Mouse (Mus musculus) hindbrain, embryonic 10.5 days (tissue): Measurements from ENCODE around the gene Fam222a. TPM values are rescaled to one million over a fixed set of nuclear protein-coding genes. Genes with fewer than 3 reads are reported as not detected.

Source experiments
- DNase-seq: peaks from one replicate; pipeline ENCODE4 v3.0.0-alpha.2; 2017; ENCODE audit warnings: low spot score
- H3K27ac ChIP-seq: fragments of 300-500 bp; sonication (generic); 2 replicates; pipeline ENCODE4 v1.5.1; 2016; ENCODE audit warnings: mild to moderate bottlenecking, moderate library complexity
- H3K27me3 ChIP-seq: fragments of 300-500 bp; sonication (generic); 2 replicates; pipeline ENCODE4 v1.6.1; 2016; ENCODE audit warnings: mild to moderate bottlenecking; ENCODE audit not compliant: poor library complexity, insufficient read depth, severe bottlenecking
- H3K36me3 ChIP-seq: fragments of 300-500 bp; sonication (generic); 2 replicates; pipeline ENCODE4 v1.6.1; 2016; ENCODE audit warnings: mild to moderate bottlenecking, moderate library complexity
- H3K4me1 ChIP-seq: fragments of 300-500 bp; sonication (generic); replicated peaks from 2 replicates; pipeline ENCODE4 v1.6.1; 2016; ENCODE audit warnings: mild to moderate bottlenecking
- H3K4me3 ChIP-seq: fragments of 300-500 bp; sonication (generic); 2 replicates; pipeline ENCODE4 v1.5.1; 2016; ENCODE audit warnings: mild to moderate bottlenecking, moderate library complexity
- H3K9me3 ChIP-seq: fragments of 300-500 bp; sonication (generic); 2 replicates; pipeline ENCODE4 v1.6.1; 2016; ENCODE audit warnings: mild to moderate bottlenecking, moderate library complexity
- WGBS: fragments of 180-500 bp; shearing (Covaris S2); methylation state at CpG from one replicate; pipeline ENCODE4 v1.1.7; 2016; 5-methylcytosine and 5-hydroxymethylcytosine counted together
- polyA plus RNA-seq: library from polyadenylated mRNA; unstranded; fragments of >200 nt; fragmentation: Nextera tagmentation; extraction: Ambion mirVana; gene quantifications from 2 replicates; pipeline ENCODE4 v1.2.1, GENCODE M21; 2016

The Fam222a gene
- polyA plus RNA-seq, 1 experiment from 2014 or later = 6.5 TPM

- H3K27ac ChIP-seq = 0 out of 2 replicates have a peak overlapping the region, but pooled peaks have one; percentile 16
- peaks cover 61% of the 10 kb centered on the region for H3K4me1 ChIP-seq
- WGBS = 90% methylated on average over 6 of the region's 6 CpGs
These were observed 38.2 kb downstream of the Fam222a start for GRCm38 (mm10) chr5:114605981-114606380.

GRCm38 (mm10) chr5:114607651-114608050, 39.8 kb downstream of the Fam222a start:
- DNase-seq = no peak
- no peaks in the 10 kb centered on the region for H3K9me3 ChIP-seq
- H3K4me3 ChIP-seq = no peak overlapping the region
- H3K4me1 ChIP-seq = peaks cover 66% of the 10 kb centered on the region
- 87% methylated on average over 8 of the region's 8 CpGs for WGBS
- no peaks in the 10 kb centered on the region for H3K27me3 ChIP-seq
- H3K36me3 ChIP-seq = peaks cover 21% of the 10 kb centered on the region
- peak overlapping the region; percentile 18; the same call in 1 of the 2 replicates for H3K27ac ChIP-seq

More at GRCm38 (mm10) chr5:114605981-114606380, 38.2 kb downstream of the Fam222a start:
- no peak overlapping the region for H3K4me3 ChIP-seq
- no peaks in the 10 kb centered on the region for H3K27me3 ChIP-seq
- no peak for DNase-seq
- peaks cover 5% of the 10 kb centered on the region for H3K36me3 ChIP-seq
- no peaks in the 10 kb centered on the region for H3K9me3 ChIP-seq

DNA sequence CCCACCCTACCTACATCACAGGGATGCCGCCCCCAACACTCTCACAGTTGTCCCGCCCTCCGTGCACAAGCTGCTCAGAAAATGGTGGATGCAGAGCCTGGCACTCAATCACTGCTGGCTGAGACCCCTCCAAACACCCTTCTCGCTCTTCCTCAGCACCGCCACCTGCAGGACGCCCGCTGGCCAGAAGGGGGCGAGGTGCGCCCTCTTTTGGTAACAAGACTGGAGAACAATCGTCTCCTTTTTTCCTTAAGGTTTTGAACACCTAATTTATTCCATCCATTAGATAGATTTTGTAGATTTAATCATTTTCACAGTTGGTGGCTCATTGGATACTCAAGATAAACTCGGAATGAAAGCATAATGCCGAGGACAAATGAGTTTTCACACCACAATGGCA, 40.7 kb downstream of the Fam222a start:
- Histone ChIP-seq H3K4me1 (peaks cover 66% of the 10 kb centered on the region), H3K27ac (peak overlapping the region; percentile 18; the same call in 1 of the 2 replicates), H3K4me3 (no peak overlapping the region), H3K36me3 (peaks cover 28% of the 10 kb centered on the region), H3K27me3 (no peaks in the 10 kb centered on the region), H3K9me3 (no peaks in the 10 kb centered on the region)
- peak; percentile 86 for DNase-seq
- 9% methylated on average over 12 of the region's 12 CpGs for WGBS

DNA sequence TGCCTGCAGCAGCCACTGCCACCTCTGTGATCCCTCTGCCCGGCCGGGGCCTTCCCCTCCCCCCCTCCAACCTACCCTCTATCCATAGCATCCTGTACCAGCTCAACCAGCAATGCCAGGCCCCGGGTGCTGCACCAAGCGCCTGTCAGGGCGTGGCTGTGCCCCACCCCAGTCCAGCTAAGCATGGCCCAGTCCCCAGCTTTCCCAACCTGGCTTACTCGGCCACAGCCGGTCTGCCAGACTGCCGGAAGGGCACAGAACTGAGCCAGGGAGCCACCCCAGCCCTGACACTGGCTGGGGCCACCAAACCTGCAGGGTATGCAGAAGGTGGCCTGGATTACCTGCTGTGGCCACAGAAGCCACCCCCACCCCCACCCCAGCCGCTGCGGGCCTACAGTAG, 43.4 kb downstream of the Fam222a start:
- Histone ChIP-seq H3K36me3 (peaks cover 37% of the 10 kb centered on the region), H3K4me1 (peaks cover 51% of the 10 kb centered on the region), H3K27me3 (no peaks in the 10 kb centered on the region), H3K4me3 (no peak overlapping the region), H3K27ac (0 out of 2 replicates have a peak overlapping the region, but pooled peaks have one; percentile 3), H3K9me3 (no peaks in the 10 kb centered on the region)
- WGBS = 88% methylated on average over 10 of the region's 10 CpGs
- no peak for DNase-seq

GRCm38 (mm10) chr5:114611968-114612608, 44.3 kb downstream of the Fam222a start:
- H3K4me1 ChIP-seq = peaks cover 43% of the 10 kb centered on the region
- WGBS = 66% methylated on average over 25 of the region's 25 CpGs

DNA sequence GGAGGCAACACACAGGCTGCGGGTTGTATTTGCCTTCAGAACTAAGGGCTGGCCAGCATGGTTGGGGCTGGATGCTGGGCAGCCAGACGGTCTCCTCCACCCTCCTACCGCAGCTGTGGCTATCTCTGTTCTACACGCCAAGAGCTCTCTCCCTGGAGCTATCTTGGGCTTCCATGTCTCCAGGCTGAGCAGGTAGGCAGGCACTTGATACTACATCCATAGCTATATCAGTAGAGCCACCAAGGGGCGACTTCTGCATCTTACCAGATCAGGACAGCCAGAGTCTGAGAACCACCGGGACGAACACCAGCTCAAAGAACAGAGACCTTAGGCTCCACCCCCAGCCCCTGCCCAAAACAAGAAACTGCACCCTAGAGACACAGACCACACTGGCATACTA, 47.0 kb downstream of the Fam222a start:
- Histone ChIP-seq H3K27me3 (no peaks in the 10 kb centered on the region; the same call in 1 of the 2 replicates), H3K4me1 (peaks cover 25% of the 10 kb centered on the region), H3K4me3 (no peak overlapping the region), H3K9me3 (no peaks in the 10 kb centered on the region), H3K27ac (no peak overlapping the region), H3K36me3 (peaks cover 37% of the 10 kb centered on the region)
- no peak for DNase-seq
- WGBS = 62% methylated on average over 7 of the region's 7 CpGs

More at GRCm38 (mm10) chr5:114611968-114612608, 44.3 kb downstream of the Fam222a start:
- 0 out of 2 replicates have a peak overlapping the region, but pooled peaks have one; percentile 24 for H3K27ac ChIP-seq
- H3K9me3 ChIP-seq = no peaks in the 10 kb centered on the region
- peaks cover 37% of the 10 kb centered on the region for H3K36me3 ChIP-seq
- peak; percentile 54 for DNase-seq
- H3K27me3 ChIP-seq = no peaks in the 10 kb centered on the region
- no peak overlapping the region for H3K4me3 ChIP-seq

DNA sequence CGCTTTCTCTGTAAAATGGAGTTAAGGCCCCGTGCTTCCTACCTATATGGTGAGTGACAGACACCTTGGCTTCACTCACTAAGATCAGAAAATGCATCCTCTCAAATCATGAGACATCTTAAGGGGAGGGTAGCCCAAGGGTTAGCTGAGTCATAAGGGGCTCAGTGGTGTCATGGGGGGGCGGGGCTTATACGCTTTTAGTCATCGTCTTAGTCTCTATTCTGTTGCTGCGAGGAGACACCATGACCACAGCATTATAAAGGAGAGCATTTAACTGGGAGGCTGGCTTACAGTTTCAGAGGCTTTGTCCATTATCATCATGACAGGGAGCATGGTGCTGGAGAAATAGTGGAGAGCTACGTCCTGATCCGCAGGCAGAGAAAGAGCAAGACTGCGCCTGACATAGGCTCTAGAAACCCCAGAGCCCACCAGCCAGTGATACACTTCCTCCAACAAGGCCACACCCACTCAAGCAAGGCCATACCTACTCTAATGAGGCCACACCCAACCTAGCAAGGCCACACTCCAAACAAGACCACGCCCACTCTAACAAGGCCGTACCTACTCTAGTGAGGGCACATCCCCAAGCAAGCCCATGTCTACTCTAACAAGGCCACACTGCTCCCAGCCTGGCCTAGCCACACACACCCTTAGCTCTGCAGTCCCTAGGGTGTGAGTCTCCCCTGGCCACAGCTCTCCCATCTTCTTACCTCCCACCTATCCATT, 48.7 kb downstream of the Fam222a start:
- 83% methylated on average over 11 of the region's 11 CpGs for WGBS
- H3K4me3 ChIP-seq = no peak overlapping the region
- DNase-seq = no peak
- peaks cover 18% of the 10 kb centered on the region for H3K4me1 ChIP-seq
- no peaks in the 10 kb centered on the region; the same call in 1 of the 2 replicates for H3K27me3 ChIP-seq
- H3K36me3 ChIP-seq = peaks cover 27% of the 10 kb centered on the region
- no peak overlapping the region for H3K27ac ChIP-seq
- no peaks in the 10 kb centered on the region for H3K9me3 ChIP-seq

DNA sequence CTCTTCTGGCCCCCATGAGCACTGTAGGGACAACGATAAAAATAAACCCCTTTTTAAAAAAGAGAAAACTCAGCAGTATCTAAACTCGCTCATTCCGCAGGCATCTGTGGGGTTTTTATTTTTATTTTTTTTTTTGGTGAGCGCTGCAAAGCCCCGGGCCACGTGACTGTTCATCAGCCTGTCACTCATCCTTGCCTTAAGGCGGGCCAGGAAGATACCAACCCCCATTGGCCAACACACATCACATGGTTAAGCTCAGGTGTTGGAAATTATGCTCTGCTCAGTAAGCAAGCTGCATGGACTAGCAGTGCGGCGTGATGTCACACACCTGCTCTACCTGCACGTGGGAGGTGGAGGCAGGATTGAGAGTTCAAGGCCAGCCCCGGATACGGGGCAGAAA, 50.0 kb downstream of the Fam222a start:
- H3K4me3 ChIP-seq = no peak overlapping the region
- H3K4me1 ChIP-seq = peaks cover 7% of the 10 kb centered on the region; the same call in 1 of the 2 replicates
- H3K27me3 ChIP-seq = peaks cover 3% of the 10 kb centered on the region; the same call in 1 of the 2 replicates
- peaks cover 14% of the 10 kb centered on the region for H3K36me3 ChIP-seq
- 80% methylated on average over 12 of the region's 12 CpGs for WGBS
- no peak for DNase-seq
- H3K9me3 ChIP-seq = no peaks in the 10 kb centered on the region
- no peak overlapping the region for H3K27ac ChIP-seq

- Histone ChIP-seq H3K27ac (no peak overlapping the region), H3K9me3 (no peaks in the 10 kb centered on the region), H3K4me1 (peaks cover 5% of the 10 kb centered on the region; the same call in 1 of the 2 replicates), H3K4me3 (no peak overlapping the region), H3K36me3 (peaks cover 6% of the 10 kb centered on the region; the same call in 1 of the 2 replicates), H3K27me3 (peaks cover 3% of the 10 kb centered on the region; the same call in 1 of the 2 replicates)
- WGBS = 33% methylated on average over 8 of the region's 8 CpGs
- DNase-seq = peak; percentile 84
These were observed 51.0 kb downstream of the Fam222a start for GRCm38 (mm10) chr5:114618851-114619250.

DNA sequence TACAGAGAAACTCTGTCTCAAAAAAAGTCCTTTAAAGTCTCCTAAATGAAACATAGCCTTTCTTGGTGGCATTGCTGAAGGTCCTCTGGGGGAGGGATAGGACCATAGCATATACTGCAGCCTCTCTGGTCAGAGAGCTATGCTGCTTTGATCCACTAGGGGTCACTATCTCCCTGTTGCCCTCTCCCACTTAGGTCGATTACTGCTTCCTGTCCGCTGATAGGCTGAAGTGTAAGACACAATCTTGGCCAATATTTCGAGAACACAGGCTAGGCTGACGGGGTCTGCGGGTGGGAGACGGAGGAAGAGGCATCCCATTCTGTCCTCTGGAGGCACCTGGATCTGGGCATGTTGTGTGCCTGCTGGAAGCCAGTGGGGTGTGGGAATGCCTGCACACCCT, 52.5 kb downstream of the Fam222a start:
- peaks cover 3% of the 10 kb centered on the region; the same call in 1 of the 2 replicates for H3K27me3 ChIP-seq
- H3K4me1 ChIP-seq = no peaks in the 10 kb centered on the region
- no peak overlapping the region for H3K4me3 ChIP-seq
- H3K27ac ChIP-seq = no peak overlapping the region
- 48% methylated on average over 6 of the region's 6 CpGs for WGBS
- no peaks in the 10 kb centered on the region for H3K36me3 ChIP-seq
- DNase-seq = no peak
- no peaks in the 10 kb centered on the region for H3K9me3 ChIP-seq

GRCm38 (mm10) chr5:114625590-114625989, 57.8 kb downstream of the Fam222a start:
- Histone ChIP-seq H3K27me3 (0 out of 2 replicates have a peak, but pooled peaks cover 3% of the 10 kb centered on the region), H3K9me3 (0 out of 2 replicates have a peak, but pooled peaks cover 2% of the 10 kb centered on the region), H3K36me3 (no peaks in the 10 kb centered on the region), H3K4me3 (no peak overlapping the region), H3K4me1 (no peaks in the 10 kb centered on the region), H3K27ac (no peak overlapping the region)
- peak; percentile 73 for DNase-seq
- 19% methylated on average over 3 of the region's 3 CpGs for WGBS

DNA sequence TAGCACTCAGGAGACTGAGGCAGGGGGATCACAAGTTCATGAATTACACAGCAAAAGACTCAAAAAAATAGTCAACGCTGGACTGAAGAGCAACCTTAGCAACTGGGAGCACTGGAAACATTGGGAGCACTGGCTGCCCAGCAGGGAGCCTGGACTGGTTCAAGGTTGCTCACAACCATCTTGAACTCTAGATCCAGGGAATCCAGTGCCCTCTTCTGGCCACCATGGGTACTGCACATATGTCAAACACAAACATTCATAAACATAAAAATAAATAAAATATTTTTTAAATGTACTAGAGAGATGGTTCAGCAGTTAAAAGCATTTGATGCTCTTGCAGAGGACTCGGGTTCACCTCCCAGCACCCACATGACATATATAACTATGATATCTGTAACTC, 63.5 kb downstream of the Fam222a start:
- no peaks in the 10 kb centered on the region for H3K4me1 ChIP-seq
- H3K9me3 ChIP-seq = 0 out of 2 replicates have a peak, but pooled peaks cover 2% of the 10 kb centered on the region
- 0 out of 2 replicates have a peak, but pooled peaks cover 5% of the 10 kb centered on the region for H3K27me3 ChIP-seq
- WGBS = 55% methylated on average over 2 of the region's 2 CpGs
- no peaks in the 10 kb centered on the region for H3K36me3 ChIP-seq
- no peak overlapping the region for H3K4me3 ChIP-seq
- no peak overlapping the region for H3K27ac ChIP-seq
- DNase-seq = no peak

GRCm38 (mm10) chr5:114636091-114636490, 68.3 kb downstream of the Fam222a start:
- Histone ChIP-seq H3K27me3 (peaks cover 38% of the 10 kb centered on the region), H3K4me1 (peaks cover 16% of the 10 kb centered on the region), H3K9me3 (no peaks in the 10 kb centered on the region), H3K4me3 (no peak overlapping the region), H3K36me3 (no peaks in the 10 kb centered on the region), H3K27ac (no peak overlapping the region)
- no peak for DNase-seq
- 81% methylated on average over 25 of the region's 25 CpGs for WGBS
